Mouse (Mus musculus): ENCODE measurements around the gene Akt1s1. TPM values are rescaled to one million over a fixed set of nuclear protein-coding genes. Genes with fewer than 3 reads are reported as not detected.
A peak's percentile ranks its signal among the peaks of the same experiment; 100 is the strongest.

Akt1s1 gene
- polyA plus RNA-seq, 1 experiment from 2014 or later, result 112 TPM

- H3K4me2 ChIP-seq (replicated peaks), result peak overlapping the region; percentile 94
- peaks cover 49% of the 10 kb centered on the region for H3K4me1 ChIP-seq
- peak; percentile 73 for ATAC-seq (ENCODE audit: low FRiP score, low read depth)
- H3K4me3 ChIP-seq, result peak overlapping the region; percentile 79
- no peaks in the 10 kb centered on the region for H3K9me3 ChIP-seq
- WGBS, result under 1% methylated on average over 41 of the region's 41 CpGs
- H3K27ac ChIP-seq, result peak overlapping the region; percentile 95
- H3K27me3 ChIP-seq, result no peaks in the 10 kb centered on the region
- H3K36me3 ChIP-seq, result peaks cover 46% of the 10 kb centered on the region
- H3K9ac ChIP-seq, result peak overlapping the region; percentile 82
These were observed 773 bp downstream of the Akt1s1 start for GRCm38 (mm10) chr7:44849416-44850111.

- ATAC-seq (ENCODE audit: low FRiP score, low read depth), result peak; percentile 57
- under 1% methylated on average over 33 of the region's 33 CpGs for WGBS
- peaks cover 40% of the 10 kb centered on the region for H3K36me3 ChIP-seq
- H3K4me2 ChIP-seq (replicated peaks), result peak overlapping the region; percentile 94
- H3K27me3 ChIP-seq, result no peaks in the 10 kb centered on the region
- H3K27ac ChIP-seq, result peak overlapping the region; percentile 95
- H3K4me1 ChIP-seq, result peaks cover 55% of the 10 kb centered on the region
- H3K9me3 ChIP-seq, result no peaks in the 10 kb centered on the region
- H3K4me3 ChIP-seq, result peak overlapping the region; percentile 79
- H3K9ac ChIP-seq, result peak overlapping the region; percentile 82
These were observed 1.4 kb downstream of the Akt1s1 start for GRCm38 (mm10) chr7:44850146-44850545.

DNA sequence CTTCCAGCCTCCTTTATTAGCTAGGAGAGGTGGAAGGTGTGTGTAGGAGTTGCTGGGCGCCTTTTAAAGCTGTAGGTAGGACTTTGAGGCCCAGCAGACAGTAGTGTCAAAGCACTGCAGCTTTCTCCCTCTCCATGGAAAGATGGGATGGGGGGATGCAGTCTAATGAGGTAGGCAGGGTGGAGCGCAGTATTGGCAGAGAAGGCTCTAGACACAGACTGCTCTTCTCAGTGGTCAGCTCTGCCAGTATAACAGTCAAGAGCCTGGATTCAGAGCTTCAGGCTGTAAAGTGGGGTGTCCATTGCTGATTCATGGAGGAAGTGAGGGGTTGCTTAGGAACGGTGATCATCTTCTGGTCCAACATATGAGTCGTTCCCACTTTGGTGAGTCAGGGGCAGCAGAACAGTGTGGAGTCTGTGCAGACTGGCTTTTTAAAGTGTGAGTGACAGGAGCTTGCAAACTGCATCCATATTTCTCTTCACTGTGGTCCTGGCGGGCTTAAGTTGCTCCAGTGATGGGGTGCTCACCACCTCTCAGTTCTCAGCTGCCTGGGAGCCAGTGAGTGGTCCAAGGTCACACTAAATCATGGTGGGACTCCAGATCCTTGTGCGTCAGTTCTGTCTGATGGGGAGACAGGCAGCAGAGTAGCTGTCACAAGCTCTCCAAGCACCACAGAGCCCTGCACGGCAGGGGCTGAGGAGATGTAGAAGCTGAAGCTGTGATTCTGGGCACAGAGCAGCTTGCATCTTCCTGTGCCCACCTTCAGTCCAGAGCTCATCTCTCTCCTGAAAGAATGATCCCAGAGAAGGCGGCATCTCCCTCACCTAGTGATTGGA, 2.2 kb downstream of the Akt1s1 start:
- Histone ChIP-seq H3K9ac (peak overlapping the region; percentile 82), H3K4me3 (peak overlapping the region; percentile 79), H3K27me3 (no peaks in the 10 kb centered on the region), H3K27ac (peak overlapping the region; percentile 95; the same call in 1 of the 2 replicates), H3K4me1 (peaks cover 64% of the 10 kb centered on the region), H3K4me2 (replicated peaks) (peak overlapping the region; percentile 94), H3K9me3 (no peaks in the 10 kb centered on the region), H3K36me3 (peaks cover 32% of the 10 kb centered on the region)
- ATAC-seq (ENCODE audit: low FRiP score, low read depth), result no peak
- 76% methylated on average over 8 of the region's 8 CpGs for WGBS

DNA sequence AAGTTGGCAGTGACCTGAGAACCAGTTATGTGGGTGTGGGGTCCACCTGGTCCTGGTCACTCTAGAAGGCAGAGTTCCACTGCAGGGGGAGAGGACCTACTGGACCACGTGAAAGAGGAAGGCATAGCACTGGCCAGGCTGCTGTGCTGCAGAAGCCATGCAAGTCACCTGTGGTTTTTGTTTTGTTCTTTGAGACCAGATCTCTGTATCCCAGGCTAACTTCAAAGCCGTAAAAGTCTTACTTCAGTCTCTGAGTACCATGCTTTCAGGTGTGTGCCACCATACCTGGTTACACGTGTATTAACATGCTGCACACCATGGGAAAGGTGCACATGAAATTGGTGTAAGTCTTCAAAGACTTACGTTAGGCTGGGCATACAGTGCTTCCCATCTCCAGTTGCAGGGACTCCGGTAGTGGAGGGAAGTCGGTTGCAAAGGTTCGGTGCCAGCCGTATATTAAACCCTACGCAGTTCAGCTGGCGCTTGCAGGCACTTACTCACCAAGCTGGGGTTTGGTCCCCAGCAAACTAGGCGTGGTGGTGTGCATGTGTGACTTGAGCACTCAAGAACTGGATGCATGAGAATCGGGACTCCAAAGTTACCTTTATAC, 2.9 kb downstream of the Akt1s1 start:
- H3K4me1 ChIP-seq, result peaks cover 69% of the 10 kb centered on the region
- 92% methylated on average over 12 of the region's 12 CpGs for WGBS
- H3K9ac ChIP-seq, result no peak overlapping the region
- no peak for ATAC-seq (ENCODE audit: low FRiP score, low read depth)
- H3K27me3 ChIP-seq, result no peaks in the 10 kb centered on the region
- H3K4me3 ChIP-seq, result peak overlapping the region; percentile 79; the same call in 1 of the 2 replicates
- H3K9me3 ChIP-seq, result no peaks in the 10 kb centered on the region
- H3K4me2 ChIP-seq (replicated peaks), result no peak overlapping the region
- H3K36me3 ChIP-seq, result peaks cover 24% of the 10 kb centered on the region
- no peak overlapping the region for H3K27ac ChIP-seq

GRCm38 (mm10) chr7:44852259-44853027, 3.7 kb downstream of the Akt1s1 start:
- peaks cover 22% of the 10 kb centered on the region for H3K36me3 ChIP-seq
- peaks cover 67% of the 10 kb centered on the region for H3K4me1 ChIP-seq
- no peak overlapping the region for H3K4me2 ChIP-seq (replicated peaks)
- H3K9me3 ChIP-seq, result no peaks in the 10 kb centered on the region
- ATAC-seq (ENCODE audit: low FRiP score, low read depth), result no peak
- no peak overlapping the region for H3K27ac ChIP-seq
- no peak overlapping the region for H3K9ac ChIP-seq
- 87% methylated on average over 36 of the region's 36 CpGs for WGBS
- H3K27me3 ChIP-seq, result no peaks in the 10 kb centered on the region
- H3K4me3 ChIP-seq, result no peak overlapping the region

DNA sequence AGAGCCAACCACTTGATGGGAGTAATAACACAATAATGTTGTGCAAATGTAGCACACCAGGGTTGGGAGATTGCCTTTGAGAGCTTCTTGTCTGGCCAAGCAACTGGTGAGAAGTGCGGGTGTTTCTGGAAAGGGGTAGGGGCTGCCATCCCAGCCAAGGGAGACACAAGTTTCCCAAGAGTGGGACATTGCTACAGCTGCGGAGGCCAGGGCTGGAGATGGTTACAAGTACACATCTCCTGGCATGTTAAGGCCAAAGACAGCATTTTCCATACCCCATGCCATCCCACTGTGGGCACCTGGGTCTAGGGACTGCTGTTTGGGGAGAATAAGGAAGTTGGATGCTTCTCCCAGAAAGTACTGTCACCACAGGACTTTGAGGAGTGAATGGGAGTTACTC, 4.3 kb downstream of the Akt1s1 start:
- Histone ChIP-seq H3K9me3 (no peaks in the 10 kb centered on the region), H3K4me3 (peak overlapping the region; percentile 56; the same call in 1 of the 2 replicates), H3K36me3 (peaks cover 22% of the 10 kb centered on the region), H3K27ac (no peak overlapping the region), H3K27me3 (no peaks in the 10 kb centered on the region), H3K4me1 (peaks cover 67% of the 10 kb centered on the region), H3K4me2 (replicated peaks) (peak overlapping the region; percentile 90), H3K9ac (peak overlapping the region; percentile 40; the same call in 1 of the 2 replicates)
- 89% methylated on average over 2 of the region's 2 CpGs for WGBS
- ATAC-seq (ENCODE audit: low FRiP score, low read depth), result no peak

DNA sequence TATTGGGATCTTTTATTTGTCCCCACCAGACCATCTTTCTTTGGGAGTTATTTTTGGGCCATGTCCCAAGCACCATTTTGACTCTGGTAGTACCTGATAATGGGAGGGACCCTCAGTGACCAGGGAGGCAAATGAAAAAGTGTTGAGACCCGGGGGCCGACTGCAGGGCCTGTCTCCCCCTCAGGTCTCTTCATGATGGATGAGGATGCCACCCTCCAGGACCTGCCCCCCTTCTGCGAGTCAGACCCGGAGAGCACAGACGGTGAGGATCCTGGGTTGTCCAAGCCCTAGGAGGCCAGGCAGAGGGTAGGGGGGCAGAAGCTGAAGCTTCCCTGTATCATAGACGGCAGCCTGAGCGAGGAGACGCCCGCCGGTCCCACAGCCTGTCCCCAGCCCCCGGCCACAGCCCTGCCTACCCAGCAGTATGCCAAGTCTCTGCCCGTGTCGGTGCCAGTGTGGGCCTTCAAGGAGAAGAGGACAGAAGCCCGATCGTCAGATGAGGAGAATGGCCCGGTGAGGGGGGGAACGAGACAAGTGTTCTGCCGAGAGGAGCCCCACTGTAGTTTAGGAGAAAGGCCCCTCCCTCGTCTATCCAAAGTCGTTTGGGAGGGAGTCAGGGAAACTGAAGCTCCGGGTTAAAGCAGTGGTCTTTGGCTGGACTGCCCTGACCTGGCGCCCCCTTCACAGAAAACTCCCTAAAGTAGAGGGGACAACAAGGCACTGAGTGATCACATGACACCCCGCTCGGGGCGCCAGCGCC, 5.0 kb downstream of the Akt1s1 start:
- Histone ChIP-seq H3K9ac (peak overlapping the region; percentile 73), H3K27ac (peak overlapping the region; percentile 93), H3K4me2 (replicated peaks) (peak overlapping the region; percentile 90), H3K27me3 (no peaks in the 10 kb centered on the region), H3K4me1 (peaks cover 73% of the 10 kb centered on the region), H3K9me3 (no peaks in the 10 kb centered on the region), H3K4me3 (peak overlapping the region; percentile 56), H3K36me3 (peaks cover 22% of the 10 kb centered on the region)
- WGBS, result 27% methylated on average over 26 of the region's 26 CpGs
- ATAC-seq (ENCODE audit: low FRiP score, low read depth), result no peak

DNA sequence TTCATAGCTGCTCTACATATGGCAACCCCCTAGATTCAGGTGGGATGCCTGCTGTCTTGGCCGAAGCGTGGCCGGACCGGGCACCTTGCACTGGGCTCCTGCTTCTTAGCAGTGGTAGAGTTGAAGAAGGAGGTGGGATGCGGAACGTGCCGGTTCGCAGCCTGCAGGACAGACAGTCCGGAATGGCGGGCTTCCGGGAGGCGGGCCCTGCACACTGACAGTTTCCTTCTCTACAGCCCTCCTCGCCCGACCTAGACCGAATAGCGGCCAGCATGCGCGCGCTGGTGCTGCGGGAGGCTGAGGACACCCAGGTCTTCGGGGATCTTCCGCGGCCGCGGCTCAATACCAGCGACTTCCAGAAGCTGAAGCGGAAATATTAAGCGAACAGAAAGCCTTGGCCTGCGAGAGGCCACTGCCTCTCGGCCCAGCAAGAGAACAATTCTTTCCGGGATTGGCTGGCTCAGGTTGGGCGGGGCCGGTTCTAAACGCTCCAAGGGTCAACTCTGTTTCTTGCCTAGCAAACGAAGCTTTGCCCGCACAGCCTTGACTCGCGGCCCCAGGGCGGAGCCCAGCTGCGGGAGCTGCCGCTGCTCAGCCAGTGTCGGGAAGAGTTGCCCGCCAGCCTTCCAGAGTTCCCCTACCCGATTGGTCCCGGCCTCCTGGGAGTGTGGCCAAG, 5.7 kb downstream of the Akt1s1 start:
- Histone ChIP-seq H3K9me3 (no peaks in the 10 kb centered on the region), H3K27ac (peak overlapping the region; percentile 93), H3K4me2 (replicated peaks) (peak overlapping the region; percentile 90), H3K4me1 (peaks cover 73% of the 10 kb centered on the region), H3K27me3 (no peaks in the 10 kb centered on the region), H3K9ac (peak overlapping the region; percentile 73), H3K4me3 (peak overlapping the region; percentile 56), H3K36me3 (peaks cover 22% of the 10 kb centered on the region)
- peak; percentile 17 for ATAC-seq (ENCODE audit: low FRiP score, low read depth)
- WGBS, result under 1% methylated on average over 42 of the region's 45 CpGs

GRCm38 (mm10) chr7:44855036-44855435, 6.2 kb downstream of the Akt1s1 start:
- Histone ChIP-seq H3K27ac (peak overlapping the region; percentile 93), H3K9me3 (no peaks in the 10 kb centered on the region), H3K4me1 (peaks cover 73% of the 10 kb centered on the region), H3K27me3 (no peaks in the 10 kb centered on the region), H3K4me3 (peak overlapping the region; percentile 56), H3K36me3 (peaks cover 27% of the 10 kb centered on the region), H3K9ac (peak overlapping the region; percentile 73), H3K4me2 (replicated peaks) (peak overlapping the region; percentile 90)
- ATAC-seq (ENCODE audit: low FRiP score, low read depth), result no peak
- WGBS, result 44% methylated on average over 10 of the region's 10 CpGs

GRCm38 (mm10) chr7:44856265-44856916, 7.6 kb downstream of the Akt1s1 start:
- Histone ChIP-seq H3K4me1 (peaks cover 62% of the 10 kb centered on the region), H3K4me3 (peak overlapping the region; percentile 78), H3K4me2 (replicated peaks) (peak overlapping the region; percentile 94), H3K27me3 (no peaks in the 10 kb centered on the region), H3K27ac (peak overlapping the region; percentile 90; the same call in 1 of the 2 replicates), H3K36me3 (peaks cover 32% of the 10 kb centered on the region), H3K9me3 (no peaks in the 10 kb centered on the region), H3K9ac (no peak overlapping the region)
- 62% methylated on average over 9 of the region's 9 CpGs for WGBS
- no peak for ATAC-seq (ENCODE audit: low FRiP score, low read depth)
